ENCODE assay signal across 8 mouse cellular contexts in genomic region chrX:42540030-42540755, GRCm38 (mm10). TPM values are rescaled to one million over a fixed set of nuclear protein-coding genes. Genes with fewer than 3 reads are reported as not detected.
DNase-seq lines count a peak whose midpoint lies in the region; ATAC-seq and TF ChIP-seq lines count a peak whose summit lies in the region.

No protein-coding gene starts in this region.

- peak overlapping the region; percentile 46; the same call in 1 of the 2 replicates for H3K27ac ChIP-seq in forebrain, embryonic 11.5 days (ENCODE audit: low read depth, low read length)

- no peak overlapping the region for H3ac ChIP-seq in myocyte (ENCODE audit: control insufficient read depth, insufficient read length)

- WGBS in forebrain, embryonic 11.5 days: 23% methylated on average over 3 of the region's 3 CpGs

- H3K79me2 ChIP-seq in myocyte (ENCODE audit: control insufficient read depth, insufficient read depth): no peaks in the 10 kb centered on the region

- TF ChIP-seq POLR2A in myocyte (IDR thresholded peaks at IDR 0.05; ENCODE audit: insufficient read length, low read depth): no peak

- peak; percentile 37 for ATAC-seq in activated CD4-positive, CD25-positive, alpha-beta regulatory T cell, adult 4 months
- peak; percentile 80 for ATAC-seq in forebrain, embryonic 11.5 days (replicated peaks; ENCODE audit: low FRiP score)

- no peaks in the 10 kb centered on the region for H3K9me3 ChIP-seq in forebrain, embryonic 11.5 days (ENCODE audit: control insufficient read depth, low read length)

- H3K4me2 ChIP-seq in forebrain, embryonic 11.5 days (ENCODE audit: low read depth, low read length, severe bottlenecking): 0 out of 2 replicates have a peak overlapping the region, but pooled peaks have one; percentile 18
- H3K4me2 ChIP-seq in myocyte (ENCODE audit: low read depth): peak overlapping the region; percentile 68

- peak; percentile 1 for DNase-seq in kidney, postnatal 14 days
- no peak for DNase-seq in kidney, adult 18-20 months
- DNase-seq in forebrain, embryonic 11.5 days (ENCODE audit: low spot score): no peak
- DNase-seq in layer of hippocampus, adult 9-10 months (ENCODE audit: low spot score): peak; percentile 22
- DNase-seq in frontal cortex, postnatal 36 days (ENCODE audit: low spot score in 2 of 2): no peak
- DNase-seq in kidney, adult 8-10 months: no peak

- H3K36me3 ChIP-seq in forebrain, embryonic 11.5 days (ENCODE audit: control insufficient read depth, insufficient read depth, low read length): no peaks in the 10 kb centered on the region
- H3K36me3 ChIP-seq in myocyte (ENCODE audit: control insufficient read depth, insufficient read depth): no peaks in the 10 kb centered on the region

- no peaks in the 10 kb centered on the region for H3K4me1 ChIP-seq in forebrain, embryonic 11.5 days (replicated peaks; ENCODE audit: control insufficient read depth, insufficient read depth, low read length)

- H3K9ac ChIP-seq in forebrain, embryonic 11.5 days (ENCODE audit: low read length): no peak overlapping the region

- H3K4me3 ChIP-seq in forebrain, embryonic 11.5 days (ENCODE audit: low read depth, low read length): no peak overlapping the region
- H3K4me3 ChIP-seq in myocyte: no peak overlapping the region

- H3K27me3 ChIP-seq in forebrain, embryonic 11.5 days (ENCODE audit: control insufficient read depth, insufficient read depth, low read length): no peaks in the 10 kb centered on the region
- no peaks in the 10 kb centered on the region for H3K27me3 ChIP-seq in myocyte (ENCODE audit: control insufficient read depth, insufficient read depth, insufficient read length)

TF ChIP-seq in myocyte, 11 proteins besides CTCF, POLR2A, EP300 and RAD21:
- TF ChIP-seq TCF3 (IDR thresholded peaks at IDR 0.05; ENCODE audit: insufficient read length, low read depth) (no peak), POLR2AphosphoS2 (IDR thresholded peaks at IDR 0.05; ENCODE audit: insufficient read length, low read depth) (no peak), MYOD1 (IDR thresholded peaks at IDR 0.05; ENCODE audit: control insufficient read depth in 1 of 3, insufficient read length in 2 of 3, low read depth in 2 of 3) (no peak), MAX (IDR thresholded peaks at IDR 0.05; ENCODE audit: low read depth) (no peak), USF1 (IDR thresholded peaks at IDR 0.05; ENCODE audit: low read depth) (no peak), MYOG (IDR thresholded peaks at IDR 0.05; ENCODE audit: control insufficient read depth in 1 of 3, insufficient read depth in 1 of 3, insufficient read length in 2 of 3, low read depth in 2 of 3) (no peak), TCF12 (IDR thresholded peaks at IDR 0.05; ENCODE audit: insufficient read depth, poor library complexity, severe bottlenecking) (no peak), REST (IDR thresholded peaks at IDR 0.05; ENCODE audit: insufficient read depth, insufficient read length) (no peak), SRF (IDR thresholded peaks at IDR 0.05; ENCODE audit: control insufficient read depth, insufficient read length, low read depth) (no peak), CEBPB (IDR thresholded peaks at IDR 0.05; ENCODE audit: insufficient read depth, poor library complexity, severe bottlenecking) (no peak)

RNA-seq across cellular contexts. Expression of gene Sh2d1a, which starts 37.9 kb away (rescaled TPM):
- 100 to 1,000 TPM; 350 to 406 TPM for polyA plus RNA-seq in activated CD4-positive, CD25-positive, alpha-beta regulatory T cell, adult 4 months (2017; shearing (Covaris generic))
- polyA plus RNA-seq in forebrain, embryonic 11.5 days (2014; fragmentation: Nextera tagmentation; extraction: Ambion mirVana): 0.44 and 0.81 TPM in 2 replicates
- not detected for polyA plus RNA-seq in myocyte (2012; fragmentation: generic; extraction: Trizol)

RNA-seq across cellular contexts. Expression of gene Tex13c2, which starts 50.7 kb away (rescaled TPM):
- polyA plus RNA-seq in activated CD4-positive, CD25-positive, alpha-beta regulatory T cell, adult 4 months (2017; shearing (Covaris generic)): under 1 TPM in 1 of 2 experiments, not detected in 1; 0.69 TPM
- polyA plus RNA-seq in forebrain, embryonic 11.5 days (2014; fragmentation: Nextera tagmentation; extraction: Ambion mirVana): not detected in 2 replicates
- polyA plus RNA-seq in myocyte (2012; fragmentation: generic; extraction: Trizol): not detected

Comparison
In these comparisons a context has a peak if more than half of its experiments do, and no peak if none do; other contexts are left out.
1. DNase-seq: peak in kidney, postnatal 14 days (single experiment) and layer of hippocampus, adult 9-10 months (single experiment); none in kidney, adult 18-20 months (single experiment), forebrain, embryonic 11.5 days (single experiment), frontal cortex, postnatal 36 days (0 of 2) and kidney, adult 8-10 months (0 of 2).
2. RNA of gene Sh2d1a, which starts 37.9 kb away (polyA plus RNA-seq): 350 to 406 TPM in activated CD4-positive, CD25-positive, alpha-beta regulatory T cell, adult 4 months; 0.44 to 0.81 TPM in forebrain, embryonic 11.5 days and not detected in myocyte (single experiment); every median in the first group is over 100 times any median in the second.